Mouse (Mus musculus): ENCODE results near the gene Lrp1. TPM values are rescaled to one million over a fixed set of nuclear protein-coding genes. Genes with fewer than 3 reads are reported as not detected.
A peak's percentile ranks its signal among the peaks of the same experiment; 100 is the strongest.

Lrp1 gene
- polyA plus RNA-seq, 1 experiment from 2014 or later = 54.9 TPM

- peaks cover 12% of the 10 kb centered on the region for H3K4me1 ChIP-seq
- no peak overlapping the region for H3K27ac ChIP-seq (replicated peaks)
- DNase-seq (ENCODE audit: low spot score) = no peak
- H3K27me3 ChIP-seq (ENCODE audit: low read depth, poor library complexity, severe bottlenecking) = no peaks in the 10 kb centered on the region
- no peaks in the 10 kb centered on the region for H3K9me3 ChIP-seq (replicated peaks)
- WGBS = 94% methylated on average over 20 of the region's 20 CpGs
- H3K36me3 ChIP-seq = peaks cover 100% of the 10 kb centered on the region
- H3K4me3 ChIP-seq = no peak overlapping the region
Observed at GRCm38 (mm10) chr10:127544375-127544774, 76.6 kb downstream of the Lrp1 start.

- H3K4me1 ChIP-seq = peaks cover 12% of the 10 kb centered on the region
- H3K9me3 ChIP-seq (replicated peaks) = no peaks in the 10 kb centered on the region
- H3K27ac ChIP-seq (replicated peaks) = no peak overlapping the region
- H3K36me3 ChIP-seq = peaks cover 100% of the 10 kb centered on the region
- WGBS = 90% methylated on average over 3 of the region's 3 CpGs
- no peaks in the 10 kb centered on the region for H3K27me3 ChIP-seq (ENCODE audit: low read depth, poor library complexity, severe bottlenecking)
- DNase-seq (ENCODE audit: low spot score) = no peak
- no peak overlapping the region for H3K4me3 ChIP-seq
Observed at GRCm38 (mm10) chr10:127543916-127544315, 77.0 kb downstream of the Lrp1 start.

GRCm38 (mm10) chr10:127542720-127543119, 78.2 kb downstream of the Lrp1 start:
- WGBS = 46% methylated on average over 6 of the region's 6 CpGs
- no peak overlapping the region for H3K4me3 ChIP-seq
- peaks cover 95% of the 10 kb centered on the region for H3K36me3 ChIP-seq
- H3K27ac ChIP-seq (replicated peaks) = peak overlapping the region; percentile 7
- DNase-seq (ENCODE audit: low spot score) = no peak
- H3K27me3 ChIP-seq (ENCODE audit: low read depth, poor library complexity, severe bottlenecking) = peaks cover 5% of the 10 kb centered on the region; the same call in 1 of the 2 replicates
- no peaks in the 10 kb centered on the region for H3K9me3 ChIP-seq (replicated peaks)
- H3K4me1 ChIP-seq = peaks cover 14% of the 10 kb centered on the region

- Histone ChIP-seq H3K4me1 (peaks cover 19% of the 10 kb centered on the region), H3K9me3 (replicated peaks) (no peaks in the 10 kb centered on the region), H3K27ac (replicated peaks) (peak overlapping the region; percentile 7), H3K27me3 (ENCODE audit: low read depth, poor library complexity, severe bottlenecking) (peaks cover 12% of the 10 kb centered on the region), H3K4me3 (no peak overlapping the region), H3K36me3 (peaks cover 88% of the 10 kb centered on the region)
- 77% methylated on average over 13 of the region's 13 CpGs for WGBS
- DNase-seq (ENCODE audit: low spot score) = no peak
Observed at GRCm38 (mm10) chr10:127542084-127542483, 78.9 kb downstream of the Lrp1 start.

- peaks cover 24% of the 10 kb centered on the region for H3K4me1 ChIP-seq
- peaks cover 17% of the 10 kb centered on the region for H3K27me3 ChIP-seq (ENCODE audit: low read depth, poor library complexity, severe bottlenecking)
- DNase-seq (ENCODE audit: low spot score) = no peak
- 93% methylated on average over 8 of the region's 8 CpGs for WGBS
- no peak overlapping the region for H3K4me3 ChIP-seq
- peaks cover 82% of the 10 kb centered on the region for H3K36me3 ChIP-seq
- H3K9me3 ChIP-seq (replicated peaks) = no peaks in the 10 kb centered on the region
- H3K27ac ChIP-seq (replicated peaks) = no peak overlapping the region
Observed at GRCm38 (mm10) chr10:127541510-127541909, 79.4 kb downstream of the Lrp1 start.

- Histone ChIP-seq H3K4me3 (no peak overlapping the region), H3K27ac (replicated peaks) (no peak overlapping the region), H3K4me1 (peaks cover 57% of the 10 kb centered on the region), H3K9me3 (replicated peaks) (no peaks in the 10 kb centered on the region), H3K36me3 (peaks cover 48% of the 10 kb centered on the region), H3K27me3 (ENCODE audit: low read depth, poor library complexity, severe bottlenecking) (peaks cover 52% of the 10 kb centered on the region)
- DNase-seq (ENCODE audit: low spot score) = peak; percentile 78
- WGBS = 25% methylated on average over 7 of the region's 7 CpGs
Observed at GRCm38 (mm10) chr10:127537854-127538583, 82.9 kb downstream of the Lrp1 start.

- H3K9me3 ChIP-seq (replicated peaks) = no peaks in the 10 kb centered on the region
- 12% methylated on average over 8 of the region's 8 CpGs for WGBS
- H3K4me1 ChIP-seq = peaks cover 52% of the 10 kb centered on the region
- 0 out of 2 replicates have a peak overlapping the region, but pooled peaks have one; percentile 2 for H3K4me3 ChIP-seq
- 0 out of 2 replicates have a peak overlapping the region, but pooled peaks have one; percentile 33 for H3K27ac ChIP-seq (replicated peaks)
- peaks cover 65% of the 10 kb centered on the region for H3K27me3 ChIP-seq (ENCODE audit: low read depth, poor library complexity, severe bottlenecking)
- peak; percentile 68 for DNase-seq (ENCODE audit: low spot score)
- peaks cover 35% of the 10 kb centered on the region for H3K36me3 ChIP-seq
Observed at GRCm38 (mm10) chr10:127536586-127537314, 84.2 kb downstream of the Lrp1 start.

- DNase-seq (ENCODE audit: low spot score) = peak; percentile 52
- Histone ChIP-seq H3K9me3 (replicated peaks) (no peaks in the 10 kb centered on the region), H3K4me1 (peaks cover 70% of the 10 kb centered on the region), H3K27ac (replicated peaks) (peak overlapping the region; percentile 60), H3K27me3 (ENCODE audit: low read depth, poor library complexity, severe bottlenecking) (peaks cover 83% of the 10 kb centered on the region), H3K4me3 (peak overlapping the region; percentile 56), H3K36me3 (peaks cover 17% of the 10 kb centered on the region)
- 1% methylated on average over 30 of the region's 30 CpGs for WGBS
Observed at GRCm38 (mm10) chr10:127534929-127535384, 86.0 kb downstream of the Lrp1 start.

- WGBS = under 1% methylated on average over 76 of the region's 78 CpGs
- peak within 1 kb of the TSS; percentile 60 for H3K27ac ChIP-seq (replicated peaks)
- peaks cover 77% of the 10 kb centered on the region for H3K4me1 ChIP-seq
Observed at GRCm38 (mm10) chr10:127534036-127534928, 86.7 kb downstream of the Lrp1 start, which contains the start of gene Nxph4. Gene Nxph4, minus strand, starts transcription at chr10:127534559.

GRCm38 (mm10) chr10:127531548-127531947, 89.4 kb downstream of the Lrp1 start:
- H3K27ac ChIP-seq (replicated peaks) = peak overlapping the region; percentile 59; the same call in 1 of the 2 replicates
- H3K9me3 ChIP-seq (replicated peaks) = no peaks in the 10 kb centered on the region
- H3K4me3 ChIP-seq = peak overlapping the region; percentile 56
- WGBS = 2% methylated on average over 4 of the region's 4 CpGs
- peaks cover 100% of the 10 kb centered on the region for H3K27me3 ChIP-seq (ENCODE audit: low read depth, poor library complexity, severe bottlenecking)
- peak; percentile 50 for DNase-seq (ENCODE audit: low spot score)
- H3K4me1 ChIP-seq = peaks cover 91% of the 10 kb centered on the region
- H3K36me3 ChIP-seq = no peaks in the 10 kb centered on the region

More at GRCm38 (mm10) chr10:127534036-127534928, 86.7 kb downstream of the Lrp1 start, which contains the start of gene Nxph4:
- Histone ChIP-seq H3K9me3 (replicated peaks) (no peaks in the 10 kb centered on the region), H3K27me3 (ENCODE audit: low read depth, poor library complexity, severe bottlenecking) (peaks cover 90% of the 10 kb centered on the region), H3K4me3 (peak within 1 kb of the TSS; percentile 56), H3K36me3 (peaks cover 10% of the 10 kb centered on the region)
- DNase-seq (ENCODE audit: low spot score) = peak; percentile 41

- Histone ChIP-seq H3K27ac (replicated peaks) (peak overlapping the region; percentile 59), H3K9me3 (replicated peaks) (no peaks in the 10 kb centered on the region), H3K27me3 (ENCODE audit: low read depth, poor library complexity, severe bottlenecking) (peaks cover 100% of the 10 kb centered on the region), H3K4me1 (peaks cover 91% of the 10 kb centered on the region), H3K36me3 (no peaks in the 10 kb centered on the region), H3K4me3 (peak overlapping the region; percentile 56)
- no peak for DNase-seq (ENCODE audit: low spot score)
- under 1% methylated on average over 25 of the region's 25 CpGs for WGBS
Observed at GRCm38 (mm10) chr10:127530945-127531344, 90.0 kb downstream of the Lrp1 start.

GRCm38 (mm10) chr10:127527481-127527880, 93.5 kb downstream of the Lrp1 start:
- no peaks in the 10 kb centered on the region for H3K36me3 ChIP-seq
- WGBS = 3% methylated on average over 17 of the region's 17 CpGs
- H3K9me3 ChIP-seq (replicated peaks) = no peaks in the 10 kb centered on the region
- H3K27me3 ChIP-seq (ENCODE audit: low read depth, poor library complexity, severe bottlenecking) = peaks cover 99% of the 10 kb centered on the region
- peak overlapping the region; percentile 13; the same call in 1 of the 2 replicates for H3K27ac ChIP-seq (replicated peaks)
- peak; percentile 46 for DNase-seq (ENCODE audit: low spot score)
- H3K4me3 ChIP-seq = peak overlapping the region; percentile 44
- peaks cover 81% of the 10 kb centered on the region for H3K4me1 ChIP-seq
